Mouse (Mus musculus) granulocyte monocyte progenitor cell, adult 5-6 weeks (primary cell): ENCODE data around the gene Nucks1. TPM values are rescaled to one million over a fixed set of nuclear protein-coding genes. Genes with fewer than 3 reads are reported as not detected.

Source experiments
- ATAC-seq: replicated peaks from 2 replicates; pipeline ENCODE4 v1.8.0; 2016; ENCODE audit warnings: mild to moderate bottlenecking, moderate TSS enrichment, inconsistent platforms; ENCODE audit not compliant: poor library complexity, severe bottlenecking
- total RNA-seq, 2 experiments: library from RNA; stranded (forward) in 1 of 2; stranded (reverse) in 1 of 2; fragments of 200-712, 200-1000 nt in 1 of 2; fragments of >200 nt in 1 of 2; fragmentation: Nextera tagmentation in 1 of 2; gene quantifications; 2 replicates each; pipeline ENCODE4 v1.2.3; 2014 to 2017

Gene Nucks1
- total RNA-seq, 2 experiments from 2014 or later: 170 to 364 TPM

DNA sequence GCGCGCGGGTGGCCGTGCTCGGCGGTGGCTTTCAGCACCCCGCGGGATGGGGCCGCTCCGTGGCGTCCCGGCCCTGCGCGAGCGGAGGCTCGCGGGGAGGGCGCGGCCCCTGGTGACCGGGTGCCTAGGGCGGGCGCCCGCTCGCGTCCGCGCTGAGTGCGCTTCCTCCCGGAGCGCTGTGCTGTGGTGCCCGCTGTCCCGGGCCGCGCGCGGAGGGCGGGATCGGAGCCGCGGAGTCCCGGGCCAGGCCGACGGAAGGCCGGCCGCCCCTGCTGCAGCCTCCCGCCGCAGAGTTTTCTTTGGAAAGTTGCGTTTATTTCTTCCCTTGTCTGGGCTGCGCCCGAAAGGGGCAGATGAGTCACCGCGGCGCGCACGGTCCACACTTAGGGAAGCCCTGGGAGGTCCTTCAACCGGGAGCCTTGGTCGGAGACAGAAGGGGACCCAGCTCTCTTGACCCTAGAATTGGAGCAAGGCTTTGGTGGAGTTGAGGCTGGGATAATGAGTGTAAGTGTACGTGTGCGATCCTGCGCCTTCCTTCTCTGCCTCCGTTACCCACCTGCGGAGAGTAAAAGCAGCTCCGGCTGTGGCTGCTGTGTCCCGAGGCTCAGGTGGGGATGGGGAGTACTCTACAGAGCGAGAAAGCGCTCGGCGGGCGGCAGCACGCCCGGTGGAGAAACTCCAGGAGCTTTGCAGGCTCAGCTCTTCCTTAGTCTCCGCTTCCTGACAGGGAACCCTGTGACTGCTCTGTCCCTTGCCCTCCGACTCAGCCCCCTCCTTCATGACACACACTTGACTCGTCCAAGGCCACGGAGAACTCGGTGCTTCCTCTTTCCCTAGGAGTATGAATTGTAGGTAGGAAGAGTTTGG lies 53.0 kb downstream of the Nucks1 start:
- ATAC-seq: peak; percentile 65

- ATAC-seq: no peak
These were observed 53.8 kb downstream of the Nucks1 start for GRCm38 (mm10) chr1:131964100-131964499.

- ATAC-seq: no peak
These were observed 54.2 kb downstream of the Nucks1 start for GRCm38 (mm10) chr1:131964580-131964979.

DNA sequence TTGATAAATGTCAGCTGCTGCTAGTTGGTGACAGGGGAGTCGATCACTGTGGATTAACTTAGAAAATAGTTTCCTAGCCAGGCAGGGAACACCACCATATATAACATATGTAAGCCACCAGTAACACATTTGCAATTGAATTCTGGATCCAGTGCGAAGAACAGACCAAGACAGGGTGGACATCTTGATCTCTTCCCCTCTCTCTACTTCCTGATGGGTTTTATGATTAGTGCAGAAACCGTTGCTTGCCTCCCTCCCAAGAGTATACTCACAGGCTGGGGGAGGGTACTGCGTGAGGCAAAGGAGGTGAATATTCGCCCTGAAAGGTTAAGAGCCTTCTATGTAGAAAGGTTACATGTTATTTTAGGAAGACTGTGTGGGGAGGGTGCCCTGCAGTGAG lies 55.5 kb downstream of the Nucks1 start:
- no peak for ATAC-seq

DNA sequence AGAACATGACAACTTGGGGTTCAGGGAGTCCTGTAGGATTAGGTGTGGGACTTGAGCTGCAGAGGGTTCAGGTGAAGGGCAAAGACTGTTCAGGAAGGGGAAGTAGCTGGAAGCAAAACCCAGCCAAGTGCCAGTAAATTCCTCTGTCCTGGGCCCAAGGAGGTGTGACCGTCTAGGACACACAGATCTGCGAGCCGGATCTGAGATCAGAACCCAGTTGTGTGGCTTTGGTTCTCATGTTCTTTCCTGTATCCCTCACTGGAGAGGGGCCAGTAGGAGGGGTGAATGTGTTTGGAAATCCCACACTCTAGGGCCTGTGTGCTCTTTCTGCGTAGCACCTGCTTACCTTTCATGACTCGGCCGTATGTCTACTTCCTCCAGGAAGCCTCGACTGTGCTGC lies 57.0 kb downstream of the Nucks1 start:
- ATAC-seq: peak; percentile 13; the same call in 1 of the 2 replicates

DNA sequence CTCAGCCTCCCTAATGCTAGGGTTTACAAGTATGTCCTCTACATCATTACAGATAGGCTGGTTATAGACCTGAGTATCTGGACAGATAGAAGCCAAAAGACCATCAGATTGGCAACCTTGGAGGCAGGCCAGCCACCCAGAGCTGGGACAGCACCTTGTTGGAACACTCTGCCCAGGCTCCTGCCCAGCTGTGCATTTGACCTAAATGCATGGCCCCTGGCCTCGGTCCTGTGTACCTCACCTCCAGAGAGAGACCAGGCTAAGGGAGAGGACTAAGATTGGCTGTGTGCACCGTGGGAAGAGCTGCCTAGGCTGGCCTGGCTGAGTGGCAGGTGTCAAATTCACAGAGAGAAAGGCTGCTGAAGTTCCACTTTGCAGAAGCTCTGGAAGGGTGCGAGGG lies 58.2 kb downstream of the Nucks1 start:
- no peak for ATAC-seq

- no peak for ATAC-seq
These were observed 58.6 kb downstream of the Nucks1 start for GRCm38 (mm10) chr1:131968983-131969382.

DNA sequence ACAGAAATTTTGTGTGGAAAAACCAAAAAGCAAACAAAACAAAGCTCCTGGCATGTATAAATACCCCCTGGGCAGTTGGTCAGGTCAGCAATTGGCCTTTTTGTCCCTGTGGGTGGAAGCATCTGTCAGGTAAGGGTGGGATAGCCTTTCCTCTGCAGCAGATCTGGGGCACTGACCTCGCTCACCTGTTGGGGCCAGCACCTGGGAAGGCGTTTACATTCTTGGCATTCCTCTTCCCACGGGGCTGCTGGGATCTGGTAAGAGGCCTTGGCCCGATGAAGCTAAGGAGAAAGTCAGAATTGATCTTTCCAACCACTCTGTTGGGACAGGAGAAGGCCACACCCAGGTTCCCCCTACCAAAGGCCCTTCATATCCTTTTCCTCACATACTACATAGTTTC lies 59.5 kb downstream of the Nucks1 start:
- ATAC-seq: no peak

DNA sequence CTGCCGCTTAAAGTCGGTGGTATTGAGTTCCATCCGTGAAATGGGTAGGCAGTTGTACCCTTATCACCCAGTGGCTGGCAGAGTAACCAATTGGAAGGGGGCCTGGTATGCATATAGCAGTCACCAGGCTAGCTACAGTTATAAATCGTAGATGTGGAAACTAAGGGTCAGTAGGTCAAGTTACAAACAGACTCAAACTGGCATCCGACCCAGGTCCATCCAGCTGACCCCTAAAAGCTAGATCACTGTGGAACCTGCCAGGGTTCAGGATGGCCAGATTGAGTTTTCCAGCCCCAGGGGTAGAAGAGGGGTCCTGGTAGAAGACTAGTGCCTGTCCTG lies 60.0 kb downstream of the Nucks1 start:
- ATAC-seq: no peak

- no peak for ATAC-seq
These were observed 60.6 kb downstream of the Nucks1 start for GRCm38 (mm10) chr1:131970661-131971520.

DNA sequence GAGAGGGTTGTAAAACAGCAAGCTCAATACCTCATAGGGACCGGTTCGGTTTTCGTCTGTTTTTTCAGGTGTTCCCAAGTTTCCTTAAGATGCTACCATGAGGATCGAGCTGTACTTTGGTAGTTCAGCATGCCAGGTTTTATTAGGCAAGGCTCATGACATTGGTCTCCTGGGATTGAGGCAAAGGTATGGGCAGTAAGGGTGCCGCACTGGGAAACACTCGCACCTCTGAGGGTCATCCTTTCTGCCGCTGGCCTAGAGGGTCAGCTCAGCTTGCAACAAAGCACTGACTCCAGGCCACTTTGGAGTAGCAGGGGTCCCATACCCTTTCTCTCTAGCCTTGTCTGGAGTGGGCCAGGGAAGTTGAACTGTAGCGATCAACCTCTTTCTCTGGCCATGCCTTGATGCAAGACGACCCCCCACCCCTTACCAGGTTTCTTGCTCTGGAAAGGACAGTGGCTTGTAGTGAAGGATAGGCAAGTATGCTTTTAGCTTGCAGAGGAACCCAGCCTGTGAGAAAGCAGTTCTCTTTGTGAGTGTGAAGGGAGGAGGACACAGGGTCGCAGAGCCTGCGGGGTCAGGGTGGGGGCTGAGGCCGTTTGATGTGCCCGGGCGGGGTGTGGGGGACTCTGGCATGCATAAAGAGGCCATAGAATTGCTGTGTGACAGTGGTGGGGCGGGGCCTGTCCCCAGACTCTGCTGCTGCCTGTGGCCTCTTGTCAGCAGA lies 61.6 kb downstream of the Nucks1 start:
- no peak for ATAC-seq

GRCm38 (mm10) chr1:131972498-131973334 lies 62.4 kb downstream of the Nucks1 start:
- ATAC-seq: no peak

GRCm38 (mm10) chr1:131973991-131974390 lies 63.7 kb downstream of the Nucks1 start:
- ATAC-seq: no peak

DNA sequence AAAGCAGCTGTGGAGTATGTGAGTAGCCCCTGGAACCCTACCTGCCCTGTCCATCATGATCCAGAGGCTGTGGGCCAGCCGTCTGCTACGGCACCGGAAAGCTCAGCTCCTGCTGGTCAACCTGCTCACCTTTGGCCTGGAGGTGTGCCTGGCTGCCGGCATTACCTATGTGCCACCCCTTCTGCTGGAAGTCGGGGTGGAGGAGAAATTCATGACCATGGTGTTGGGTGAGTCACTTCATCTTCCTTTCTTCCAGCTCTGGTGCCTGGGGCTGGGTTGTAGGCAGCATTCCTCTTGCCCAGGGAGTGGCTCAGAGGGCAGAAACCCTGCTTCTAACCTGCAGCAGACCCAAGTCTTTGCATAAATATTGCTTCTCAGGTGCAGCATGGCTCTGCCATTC lies 66.6 kb downstream of the Nucks1 start:
- no peak for ATAC-seq

DNA sequence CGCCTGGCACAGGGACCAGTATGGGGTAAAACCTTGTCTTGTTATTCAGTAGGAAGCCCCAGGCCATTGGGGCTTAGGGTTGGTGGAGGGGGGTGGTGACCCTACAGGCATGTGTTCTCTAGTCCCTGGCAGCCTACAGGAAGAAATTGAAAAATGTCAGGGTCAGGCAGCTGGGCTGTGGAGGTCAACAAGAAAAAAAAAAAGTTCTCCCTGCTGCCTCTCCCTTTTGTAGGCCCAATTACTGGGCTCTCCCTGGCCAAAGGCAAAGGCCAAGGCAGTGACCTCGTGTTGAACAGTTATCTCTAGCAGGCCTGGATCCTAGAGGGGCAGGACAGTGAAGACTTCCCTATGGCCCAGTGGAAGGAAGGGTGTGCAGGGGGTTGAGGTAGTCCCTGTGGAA lies 70.1 kb downstream of the Nucks1 start:
- no peak for ATAC-seq

- ATAC-seq: peak; percentile 89
These were observed 71.2 kb downstream of the Nucks1 start for GRCm38 (mm10) chr1:131981378-131982013.

- ATAC-seq: peak; percentile 89
These were observed 72.6 kb downstream of the Nucks1 start for GRCm38 (mm10) chr1:131982907-131983306.

DNA sequence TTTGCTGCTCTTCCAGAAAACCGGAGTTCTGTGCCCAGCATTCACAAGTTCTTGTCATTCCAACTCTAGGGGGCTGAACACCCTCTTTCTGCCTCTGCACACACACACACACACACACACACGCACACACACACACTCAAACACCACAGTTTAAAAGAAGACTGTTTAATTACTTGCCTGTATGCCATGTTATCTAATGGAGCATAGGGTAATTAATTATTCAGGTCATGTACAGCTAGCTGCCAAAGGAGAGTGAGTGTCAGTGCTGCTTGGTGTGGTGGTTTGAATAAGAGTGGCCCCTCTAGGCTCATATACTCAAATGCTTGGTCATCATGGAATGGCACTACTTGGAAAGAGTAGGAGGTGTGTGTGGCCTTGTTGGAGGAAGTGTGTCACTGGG lies 73.5 kb downstream of the Nucks1 start:
- no peak for ATAC-seq
